Mouse (Mus musculus) limb, embryonic 15.5 days (tissue): Measurements from ENCODE around the gene Ephb4. TPM values are rescaled to one million over a fixed set of nuclear protein-coding genes. Genes with fewer than 3 reads are reported as not detected.
A peak's percentile ranks its signal among the peaks of the same experiment; 100 is the strongest.

Source experiments
- ATAC-seq: fragments of 200-750 bp; cut with Nextera tagmentation; 2 replicates; pipeline ENCODE4 v1.8.0; 2017; ENCODE audit warnings: low read depth, moderate TSS enrichment; ENCODE audit not compliant: insufficient number of reproducible peaks, low FRiP score, low TSS enrichment
- H3K27ac ChIP-seq: fragments of 300-500 bp; sonication (generic); 2 replicates; pipeline ENCODE4 v1.5.1; 2015; ENCODE audit warnings: moderate library complexity, mild to moderate bottlenecking, inconsistent platforms
- H3K27me3 ChIP-seq: fragments of 300-500 bp; sonication (generic); 2 replicates; pipeline ENCODE4 v1.6.1; 2015; ENCODE audit warnings: inconsistent platforms
- H3K36me3 ChIP-seq: fragments of 300-500 bp; sonication (generic); 2 replicates; pipeline ENCODE4 v1.6.1; 2015; ENCODE audit warnings: inconsistent platforms
- H3K4me1 ChIP-seq: fragments of 300-500 bp; sonication (generic); 2 replicates; pipeline ENCODE4 v1.6.1; 2015; ENCODE audit warnings: inconsistent platforms
- H3K4me2 ChIP-seq: fragments of 300-500 bp; sonication (generic); 2 replicates; pipeline ENCODE4 v1.6.1; 2015; ENCODE audit warnings: mild to moderate bottlenecking, inconsistent platforms
- H3K4me3 ChIP-seq: fragments of 300-500 bp; sonication (generic); 2 replicates; pipeline ENCODE4 v1.5.1; 2015; ENCODE audit warnings: mild to moderate bottlenecking, inconsistent platforms
- H3K9ac ChIP-seq: fragments of 300-500 bp; sonication (generic); 2 replicates; pipeline ENCODE4 v1.6.1; 2015; ENCODE audit warnings: inconsistent platforms
- H3K9me3 ChIP-seq: fragments of 300-500 bp; sonication (generic); 2 replicates; pipeline ENCODE4 v1.6.1; 2016; ENCODE audit warnings: inconsistent platforms
- WGBS: fragments of 180-500 bp; shearing (Covaris S2); methylation state at CpG from one replicate; pipeline ENCODE4 v1.1.7; 2015; 5-methylcytosine and 5-hydroxymethylcytosine counted together
- polyA plus RNA-seq: library from polyadenylated mRNA; unstranded; fragments of >200 nt; fragmentation: Nextera tagmentation; extraction: Ambion mirVana; gene quantifications from 2 replicates; pipeline ENCODE4 v1.2.1, GENCODE M21; 2015

The Ephb4 gene
- polyA plus RNA-seq, 1 experiment from 2014 or later: 68.6 TPM

DNA sequence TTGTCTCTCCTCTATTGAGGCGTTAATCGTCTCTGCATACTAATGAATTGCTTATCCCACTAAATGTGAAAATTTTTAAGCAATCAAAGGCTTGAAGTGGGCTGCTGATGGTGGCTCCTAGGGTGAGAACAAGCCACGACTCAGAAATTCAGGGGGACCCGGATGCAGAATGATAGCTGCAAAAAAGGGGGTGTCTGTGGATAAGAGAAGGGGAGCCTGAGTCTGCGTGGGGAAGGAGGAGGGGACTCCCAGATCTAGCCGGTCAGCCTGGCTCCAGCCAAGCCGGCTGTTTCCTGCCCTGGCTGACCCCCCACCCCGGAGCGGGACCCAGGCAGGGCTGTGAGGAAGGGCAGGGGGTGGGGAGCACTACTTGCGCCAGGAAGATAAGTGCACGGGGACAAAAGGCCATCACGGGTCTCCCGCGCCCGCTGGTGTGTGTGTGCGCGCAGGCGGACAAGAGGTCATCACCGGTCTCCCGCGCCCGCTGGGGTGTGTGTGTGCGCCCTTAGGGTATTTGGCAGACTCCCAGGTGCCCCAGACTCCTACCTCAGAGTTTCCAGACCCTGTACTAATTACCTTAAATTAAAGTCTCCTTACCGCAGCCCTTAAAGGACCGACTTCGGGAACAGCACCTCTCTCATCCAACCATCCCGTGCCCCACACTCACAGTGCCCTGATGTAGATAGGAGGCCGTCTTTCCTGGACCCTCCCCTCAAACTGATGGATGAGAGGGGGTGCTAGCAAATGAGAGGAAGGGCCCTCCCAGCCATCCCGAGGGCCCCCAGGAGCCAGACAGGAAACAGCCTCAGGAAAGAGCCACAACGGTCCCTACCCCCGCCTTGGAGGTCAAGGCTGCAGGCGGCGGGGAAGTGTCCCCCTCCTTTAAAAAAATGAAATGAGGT lies 1.2 kb upstream of the Ephb4 start:
- peak overlapping the region; percentile 83 for H3K4me2 ChIP-seq
- ATAC-seq: no peak
- no peaks in the 10 kb centered on the region for H3K27me3 ChIP-seq
- H3K9ac ChIP-seq: peak overlapping the region; percentile 40
- H3K9me3 ChIP-seq: no peaks in the 10 kb centered on the region
- H3K27ac ChIP-seq: peak overlapping the region; percentile 99
- peak overlapping the region; percentile 86 for H3K4me3 ChIP-seq
- 2% methylated on average over 33 of the region's 33 CpGs for WGBS
- peaks cover under 1% of the 10 kb centered on the region for H3K36me3 ChIP-seq
- H3K4me1 ChIP-seq: peaks cover 51% of the 10 kb centered on the region

- Histone ChIP-seq H3K4me3 (peak overlapping the region; percentile 86), H3K36me3 (peaks cover 18% of the 10 kb centered on the region), H3K9ac (peak overlapping the region; percentile 87), H3K4me2 (peak overlapping the region; percentile 83), H3K27ac (peak overlapping the region; percentile 99), H3K4me1 (peaks cover 56% of the 10 kb centered on the region), H3K27me3 (no peaks in the 10 kb centered on the region), H3K9me3 (no peaks in the 10 kb centered on the region)
- ATAC-seq: peak; percentile 78
- WGBS: under 1% methylated on average over 55 of the region's 55 CpGs
Observed at GRCm38 (mm10) chr5:137350205-137351057, 522 bp downstream of the Ephb4 start.

- Histone ChIP-seq H3K9ac (peak overlapping the region; percentile 87), H3K4me1 (peaks cover 51% of the 10 kb centered on the region), H3K4me3 (peak overlapping the region; percentile 86), H3K27me3 (no peaks in the 10 kb centered on the region), H3K9me3 (no peaks in the 10 kb centered on the region), H3K36me3 (peaks cover 24% of the 10 kb centered on the region), H3K27ac (peak overlapping the region; percentile 99), H3K4me2 (peak overlapping the region; percentile 83)
- no peak for ATAC-seq
- 2% methylated on average over 8 of the region's 8 CpGs for WGBS
Observed at GRCm38 (mm10) chr5:137351058-137351380, 1.1 kb downstream of the Ephb4 start.

- Histone ChIP-seq H3K4me1 (peaks cover 50% of the 10 kb centered on the region), H3K27ac (peak overlapping the region; percentile 99), H3K4me3 (peak overlapping the region; percentile 86), H3K4me2 (peak overlapping the region; percentile 83), H3K9ac (peak overlapping the region; percentile 87), H3K36me3 (peaks cover 27% of the 10 kb centered on the region), H3K27me3 (no peaks in the 10 kb centered on the region), H3K9me3 (no peaks in the 10 kb centered on the region)
- 10% methylated on average over 4 of the region's 4 CpGs for WGBS
- no peak for ATAC-seq
Observed at GRCm38 (mm10) chr5:137351394-137351793, 1.5 kb downstream of the Ephb4 start.

DNA sequence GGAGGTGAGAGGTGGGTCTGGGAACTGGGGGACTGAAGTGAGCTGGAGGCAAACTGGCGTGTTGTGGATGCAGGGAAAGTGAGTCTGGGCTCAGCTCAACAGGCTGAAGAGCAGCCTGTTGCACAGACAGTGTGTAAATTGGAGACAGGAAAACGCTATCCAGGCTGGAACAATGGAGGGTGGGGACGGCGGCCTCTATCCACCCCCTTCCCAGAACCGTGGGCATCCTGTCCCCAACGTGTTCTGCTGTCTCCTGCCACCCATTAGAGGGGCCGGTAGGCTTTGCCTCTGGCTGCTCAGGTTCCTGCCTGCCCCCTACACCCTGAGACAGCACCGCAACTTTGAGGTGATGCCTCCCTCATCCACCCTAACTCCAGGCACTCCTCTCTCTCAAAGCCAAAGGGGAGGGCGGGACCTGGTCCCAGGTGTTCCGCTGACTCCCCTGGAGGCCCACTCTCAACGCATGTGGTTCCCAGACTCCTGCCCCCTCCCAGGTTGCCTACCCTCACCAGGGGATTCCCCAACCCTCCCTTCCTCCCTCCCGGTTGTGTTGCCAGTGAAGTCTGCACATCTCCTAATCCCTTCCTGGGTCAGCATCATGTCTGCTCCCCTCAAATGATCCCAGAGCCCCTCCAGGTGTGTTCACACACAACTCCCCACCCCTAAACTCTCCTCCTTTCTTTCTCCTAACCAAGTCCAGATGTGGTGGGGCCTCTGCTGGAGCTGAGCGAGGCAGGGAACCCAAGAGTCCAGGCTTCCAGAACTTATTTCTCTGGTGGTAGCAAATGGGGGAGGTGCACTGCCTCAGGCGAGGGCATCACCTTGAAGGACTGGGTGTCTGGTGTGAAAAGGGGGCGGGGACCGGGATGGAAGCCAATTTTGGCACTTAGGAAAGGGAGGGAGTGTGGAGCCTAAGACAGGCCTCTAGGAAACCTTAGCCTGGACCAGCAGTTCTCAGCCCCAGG lies 2.4 kb downstream of the Ephb4 start:
- no peak for ATAC-seq
- WGBS: 4% methylated on average over 16 of the region's 16 CpGs
- no peaks in the 10 kb centered on the region for H3K27me3 ChIP-seq
- H3K4me1 ChIP-seq: peaks cover 46% of the 10 kb centered on the region
- H3K4me3 ChIP-seq: peak overlapping the region; percentile 86
- H3K9me3 ChIP-seq: no peaks in the 10 kb centered on the region
- peak overlapping the region; percentile 99 for H3K27ac ChIP-seq
- peaks cover 34% of the 10 kb centered on the region for H3K36me3 ChIP-seq
- H3K4me2 ChIP-seq: peak overlapping the region; percentile 83
- peak overlapping the region; percentile 87 for H3K9ac ChIP-seq

- no peak overlapping the region for H3K4me2 ChIP-seq
- no peak for ATAC-seq
- WGBS: 88% methylated on average over 17 of the region's 17 CpGs
- H3K27ac ChIP-seq: no peak overlapping the region
- no peaks in the 10 kb centered on the region for H3K9me3 ChIP-seq
- H3K4me1 ChIP-seq: peaks cover 36% of the 10 kb centered on the region
- no peaks in the 10 kb centered on the region for H3K27me3 ChIP-seq
- H3K4me3 ChIP-seq: no peak overlapping the region
- H3K9ac ChIP-seq: no peak overlapping the region
- peaks cover 51% of the 10 kb centered on the region for H3K36me3 ChIP-seq
Observed at GRCm38 (mm10) chr5:137354091-137354490, 4.2 kb downstream of the Ephb4 start.

GRCm38 (mm10) chr5:137358382-137358781 lies 8.5 kb downstream of the Ephb4 start:
- Histone ChIP-seq H3K9ac (no peak overlapping the region), H3K27ac (no peak overlapping the region), H3K4me1 (peaks cover 14% of the 10 kb centered on the region), H3K27me3 (no peaks in the 10 kb centered on the region), H3K36me3 (peaks cover 92% of the 10 kb centered on the region), H3K4me3 (no peak overlapping the region), H3K4me2 (no peak overlapping the region), H3K9me3 (no peaks in the 10 kb centered on the region)
- no peak for ATAC-seq
- WGBS: 38% methylated on average over 7 of the region's 7 CpGs

DNA sequence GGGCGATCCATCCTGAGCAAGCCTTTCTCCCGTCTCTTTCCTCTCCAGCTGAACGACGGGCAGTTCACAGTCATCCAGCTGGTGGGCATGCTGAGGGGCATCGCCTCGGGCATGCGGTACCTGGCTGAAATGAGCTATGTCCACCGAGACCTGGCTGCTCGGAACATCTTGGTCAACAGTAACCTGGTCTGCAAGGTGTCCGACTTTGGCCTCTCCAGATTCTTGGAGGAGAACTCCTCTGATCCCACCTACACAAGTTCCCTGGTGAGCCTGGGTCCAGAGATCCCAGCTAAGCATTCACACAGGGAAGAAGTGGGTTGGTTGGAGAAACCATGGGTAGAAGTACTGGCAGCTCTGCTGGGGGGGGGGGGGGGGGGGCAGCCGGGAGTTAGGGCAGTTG lies 19.8 kb downstream of the Ephb4 start:
- Histone ChIP-seq H3K4me3 (no peak overlapping the region), H3K27ac (no peak overlapping the region), H3K9me3 (no peaks in the 10 kb centered on the region), H3K4me2 (no peak overlapping the region), H3K9ac (no peak overlapping the region), H3K4me1 (peaks cover 8% of the 10 kb centered on the region; the same call in 1 of the 2 replicates), H3K27me3 (no peaks in the 10 kb centered on the region), H3K36me3 (peaks cover 98% of the 10 kb centered on the region)
- ATAC-seq: no peak
- 94% methylated on average over 10 of the region's 11 CpGs for WGBS

GRCm38 (mm10) chr5:137373371-137373950 lies 23.6 kb downstream of the Ephb4 start:
- Histone ChIP-seq H3K9ac (no peak overlapping the region), H3K9me3 (no peaks in the 10 kb centered on the region), H3K27me3 (no peaks in the 10 kb centered on the region), H3K27ac (peak overlapping the region; percentile 55; the same call in 1 of the 2 replicates), H3K4me1 (peaks cover 38% of the 10 kb centered on the region), H3K36me3 (peaks cover 72% of the 10 kb centered on the region), H3K4me3 (no peak overlapping the region), H3K4me2 (no peak overlapping the region)
- no peak for ATAC-seq
- WGBS: 79% methylated on average over 12 of the region's 12 CpGs

DNA sequence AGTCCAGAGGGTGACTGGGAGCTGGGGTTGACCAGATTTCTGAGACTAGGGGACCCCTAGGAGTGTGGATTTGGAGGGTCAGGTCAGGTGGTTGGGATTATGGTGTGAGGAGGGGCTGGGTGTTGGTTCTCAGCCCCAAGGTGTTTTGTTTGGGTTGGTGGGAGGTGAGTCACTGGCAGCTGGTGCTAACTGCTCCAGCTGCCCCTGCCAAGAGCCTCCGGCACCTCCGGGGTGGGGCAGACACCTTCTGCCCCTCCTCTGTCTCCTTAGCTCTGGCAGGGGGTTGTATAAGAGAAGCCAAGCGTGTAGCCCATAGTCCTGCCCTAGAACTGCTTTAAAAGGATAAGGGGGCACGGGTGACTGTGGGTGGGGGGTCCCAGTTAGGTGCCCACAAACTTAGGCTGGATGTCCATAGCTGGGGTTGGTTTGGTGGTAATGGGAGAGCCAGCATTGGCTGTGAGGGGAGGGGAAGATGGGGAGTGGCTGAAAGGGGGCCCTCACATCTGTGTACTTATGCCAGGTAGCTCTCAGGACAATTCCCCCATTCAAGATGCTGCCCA lies 24.7 kb downstream of the Ephb4 start:
- Histone ChIP-seq H3K9me3 (no peaks in the 10 kb centered on the region), H3K4me2 (no peak overlapping the region), H3K36me3 (peaks cover 61% of the 10 kb centered on the region), H3K27ac (peak overlapping the region; percentile 47; the same call in 1 of the 2 replicates), H3K27me3 (no peaks in the 10 kb centered on the region), H3K4me1 (peaks cover 44% of the 10 kb centered on the region), H3K4me3 (no peak overlapping the region), H3K9ac (no peak overlapping the region)
- no peak for ATAC-seq
- WGBS: 69% methylated on average over 4 of the region's 4 CpGs
